Mouse (Mus musculus) erythroblast, embryonic 14.5 days (primary cell): ENCODE data around the gene Itgam. TPM values are rescaled to one million over a fixed set of nuclear protein-coding genes. Genes with fewer than 3 reads are reported as not detected.
"Not testable (repeated sequence)": the region's sequence is repeated elsewhere in the genome, so short reads cannot be mapped to it uniquely, and the experiment has no call there.

Experiments used
- H3K27me3 ChIP-seq: 2 replicates; pipeline ENCODE4 v1.6.1; 2012; ENCODE audit warnings: inconsistent platforms; ENCODE audit not compliant: control insufficient read depth
- H3K36me3 ChIP-seq: 2 replicates; pipeline ENCODE4 v1.6.1; 2012; ENCODE audit warnings: mild to moderate bottlenecking, inconsistent platforms; ENCODE audit not compliant: control insufficient read depth
- H3K4me1 ChIP-seq: 2 replicates; pipeline ENCODE4 v1.6.1; 2012; ENCODE audit warnings: inconsistent platforms; ENCODE audit not compliant: control insufficient read depth
- H3K4me3 ChIP-seq: replicated peaks from 2 replicates; pipeline ENCODE3; 2012; ENCODE audit warnings: moderate library complexity, mild to moderate bottlenecking, inconsistent platforms
- H3K9me3 ChIP-seq: 2 replicates; pipeline ENCODE4 v1.6.1; 2012; ENCODE audit warnings: low read length, inconsistent platforms, mixed read lengths; ENCODE audit not compliant: control insufficient read depth
- GATA1 ChIP-seq: IDR thresholded peaks from 2 replicates; pipeline ENCODE4 v1.6.1; 2012; ENCODE audit warnings: low read length, inconsistent platforms, mixed read lengths
- TAL1 ChIP-seq: IDR thresholded peaks from 3 replicates; pipeline ENCODE4 v1.6.1; 2012; ENCODE audit warnings: low read length, inconsistent platforms, mixed read lengths
- polyA plus RNA-seq: library from polyadenylated mRNA; stranded (reverse); fragments of >175 nt; gene quantifications from 2 replicates; pipeline ENCODE4 v1.2.3, GENCODE M21; 2012

Gene Itgam
- 0.01 TPM in 2 replicates for polyA plus RNA-seq

DNA sequence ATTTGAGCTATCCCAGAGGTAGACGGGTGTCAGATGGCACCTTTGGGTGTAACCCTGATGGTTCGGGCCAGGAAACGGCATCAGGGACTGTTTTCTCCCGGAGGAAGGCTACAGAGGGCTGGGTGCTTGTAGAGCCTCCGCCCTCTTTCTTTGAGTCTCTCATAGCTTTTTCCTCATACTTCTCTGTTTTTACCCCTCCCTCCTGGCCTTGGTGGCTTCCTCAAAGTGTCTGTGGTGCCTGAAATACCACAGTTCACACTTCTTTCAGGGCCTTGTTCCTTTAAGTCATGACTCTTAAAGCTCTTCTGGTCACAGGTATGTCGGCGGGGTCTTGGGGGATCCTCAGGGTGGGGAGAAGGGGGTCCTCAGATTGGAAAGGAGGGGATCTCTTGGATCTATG lies at the start of gene Itgam, which contains the start of gene Gm49368:
Itgam (plus strand) TSS at position 185 of the 400 bp plus-strand sequence.
Gm49368 (plus strand) TSS at position 228 of the 400 bp plus-strand sequence.
- Histone ChIP-seq H3K4me3 (no peak within 1 kb of the TSS), H3K36me3 (no peaks in the 10 kb centered on the region), H3K9me3 (no peaks in the 10 kb centered on the region), H3K4me1 (no peaks in the 10 kb centered on the region), H3K27me3 (no peaks in the 10 kb centered on the region)
- no peak for TF ChIP-seq TAL1
- no peak for TF ChIP-seq GATA1

DNA sequence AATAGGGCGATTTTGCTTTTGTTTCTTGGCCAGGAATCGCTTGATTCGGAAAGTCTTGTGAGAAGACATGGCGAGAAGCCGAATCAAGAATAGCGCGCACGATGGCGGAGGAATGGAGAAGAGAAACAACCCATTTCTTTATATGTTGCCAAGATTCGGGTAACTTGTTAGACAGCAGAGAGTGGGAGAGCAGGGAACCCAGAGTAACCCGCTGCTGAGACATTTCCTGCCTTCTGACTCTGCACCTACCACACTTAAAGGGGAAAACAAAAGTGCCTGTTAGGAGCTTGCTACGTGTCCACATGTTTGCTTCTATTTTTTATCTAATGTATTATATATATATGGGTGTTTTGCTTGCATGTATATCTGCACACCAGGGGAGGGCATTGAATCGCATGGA lies 49.3 kb upstream of the Itgam start:
- H3K27me3 ChIP-seq, result no peaks in the 10 kb centered on the region
- H3K36me3 ChIP-seq, result no peaks in the 10 kb centered on the region
- no peak overlapping the region for H3K4me3 ChIP-seq
- no peak for TF ChIP-seq GATA1
- TF ChIP-seq TAL1, result no peak
- H3K4me1 ChIP-seq, result no peaks in the 10 kb centered on the region
- 0 out of 2 replicates have a peak, but pooled peaks cover under 1% of the 10 kb centered on the region for H3K9me3 ChIP-seq

DNA sequence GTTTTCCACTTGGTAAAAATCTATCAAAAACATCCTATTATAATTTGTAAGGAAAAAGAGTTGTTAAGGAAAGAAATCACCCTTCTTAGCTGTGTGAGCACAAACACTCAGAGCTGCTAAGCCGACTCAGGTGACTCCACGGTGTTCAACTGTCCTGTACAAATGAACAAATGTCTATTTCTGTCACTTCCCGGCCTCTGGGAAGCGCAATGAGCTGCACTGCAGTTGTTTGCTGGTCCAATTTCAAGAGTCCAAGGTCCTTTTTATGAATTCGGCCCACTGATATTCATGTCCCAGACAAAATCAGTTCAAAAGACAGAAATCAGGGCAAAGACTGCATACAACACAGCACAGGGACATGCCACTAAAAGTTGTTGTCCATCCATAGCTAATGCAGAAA lies 46.3 kb upstream of the Itgam start:
- not testable (repeated sequence) for H3K9me3 ChIP-seq, H3K4me3 ChIP-seq, H3K4me1 ChIP-seq, H3K27me3 ChIP-seq, H3K36me3 ChIP-seq

DNA sequence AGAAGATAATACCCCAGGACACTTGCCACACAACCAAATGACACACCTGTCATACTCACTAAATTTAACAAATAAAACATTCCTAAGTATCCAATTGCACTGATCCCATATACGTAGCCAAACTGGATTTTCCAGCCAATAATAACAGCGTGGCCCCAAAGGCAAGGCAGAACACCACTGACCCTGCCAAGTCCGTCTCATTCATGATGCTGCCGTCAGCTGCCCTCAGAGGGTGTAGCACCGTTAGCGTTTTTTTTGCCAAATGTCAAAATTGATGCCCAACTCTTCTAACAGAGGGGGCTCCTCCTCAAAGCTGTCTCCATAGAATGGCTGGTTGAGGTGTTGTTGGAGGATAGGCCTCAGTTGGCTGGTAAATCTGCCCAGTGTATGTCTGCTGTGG lies 45.8 kb upstream of the Itgam start:
- Histone ChIP-seq H3K9me3 (0 out of 2 replicates have a peak, but pooled peaks cover 3% of the 10 kb centered on the region), H3K4me1 (no peaks in the 10 kb centered on the region), H3K36me3 (no peaks in the 10 kb centered on the region), H3K4me3 (no peak overlapping the region), H3K27me3 (no peaks in the 10 kb centered on the region)
- no peak for TF ChIP-seq TAL1
- TF ChIP-seq GATA1, result no peak

DNA sequence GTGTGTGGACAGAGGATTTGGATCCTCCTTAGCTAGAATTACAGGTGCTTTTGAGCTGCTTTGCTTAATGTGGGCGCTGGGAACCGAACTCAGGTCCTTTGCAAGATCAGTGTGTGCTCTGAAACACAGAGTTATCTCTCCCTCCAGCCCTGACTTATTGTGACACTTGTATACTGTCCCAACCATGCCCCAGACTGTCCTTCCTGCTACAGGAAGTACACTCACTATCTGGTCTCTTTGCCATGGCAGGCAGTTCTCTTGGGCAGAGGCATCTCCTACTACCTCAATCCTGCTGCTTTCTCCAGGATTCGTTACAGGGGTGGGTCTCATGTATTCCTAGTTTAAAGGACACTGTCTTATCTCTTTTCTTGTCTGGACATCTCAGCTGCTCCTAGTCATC lies 44.2 kb upstream of the Itgam start:
- Histone ChIP-seq H3K9me3 (0 out of 2 replicates have a peak, but pooled peaks cover 3% of the 10 kb centered on the region), H3K4me1 (no peaks in the 10 kb centered on the region), H3K36me3 (no peaks in the 10 kb centered on the region), H3K27me3 (no peaks in the 10 kb centered on the region), H3K4me3 (no peak overlapping the region)
- no peak for TF ChIP-seq GATA1
- no peak for TF ChIP-seq TAL1

DNA sequence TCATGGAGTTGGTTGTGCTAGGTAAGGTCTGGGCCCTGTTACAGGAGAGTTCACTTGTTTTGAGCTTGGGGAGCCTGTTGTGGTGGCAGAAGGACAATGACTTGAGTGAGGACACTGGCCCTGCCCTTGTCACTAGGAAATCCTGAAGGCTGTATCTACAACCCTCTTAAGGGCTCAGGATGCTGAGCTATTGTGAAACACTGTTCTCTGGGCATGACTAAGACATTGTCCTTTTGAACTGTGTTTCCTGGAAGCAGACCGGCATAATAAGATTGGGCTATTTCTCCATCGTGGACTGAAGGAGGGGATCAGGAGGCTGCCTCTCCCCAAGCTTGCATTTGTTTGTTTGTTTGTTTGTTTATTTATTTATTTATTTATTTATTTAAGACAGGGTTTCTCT lies 43.3 kb upstream of the Itgam start:
- H3K9me3 ChIP-seq, result 0 out of 2 replicates have a peak, but pooled peaks cover 3% of the 10 kb centered on the region
- no peaks in the 10 kb centered on the region for H3K36me3 ChIP-seq
- H3K4me1 ChIP-seq, result no peaks in the 10 kb centered on the region
- H3K27me3 ChIP-seq, result no peaks in the 10 kb centered on the region
- TF ChIP-seq GATA1 (no peak), TAL1 (no peak)
- no peak overlapping the region for H3K4me3 ChIP-seq

DNA sequence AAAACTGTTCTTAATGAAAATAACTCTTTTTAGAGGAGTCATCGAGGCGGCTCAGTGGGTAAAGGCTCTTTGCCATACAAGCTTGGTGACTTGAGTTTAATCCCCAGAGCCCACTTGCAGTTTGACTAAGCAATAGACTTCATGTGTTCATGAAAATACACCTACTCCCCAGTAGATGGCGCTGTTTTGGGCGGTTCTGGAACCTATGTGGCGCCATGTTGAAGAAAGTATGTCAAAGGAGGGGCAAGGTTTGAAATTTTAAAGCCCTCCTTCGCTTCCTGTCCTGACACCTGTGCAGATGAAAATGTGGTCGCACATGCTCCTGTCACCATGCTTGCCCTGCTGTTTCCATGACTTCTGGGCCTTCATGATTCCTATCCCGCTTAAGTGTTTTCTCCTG lies 39.5 kb upstream of the Itgam start:
- H3K36me3 ChIP-seq, result no peaks in the 10 kb centered on the region
- 0 out of 2 replicates have a peak, but pooled peaks cover 3% of the 10 kb centered on the region for H3K9me3 ChIP-seq
- H3K4me1 ChIP-seq, result no peaks in the 10 kb centered on the region
- no peaks in the 10 kb centered on the region for H3K27me3 ChIP-seq
- no peak overlapping the region for H3K4me3 ChIP-seq
- TF ChIP-seq GATA1 (no peak), TAL1 (no peak)

DNA sequence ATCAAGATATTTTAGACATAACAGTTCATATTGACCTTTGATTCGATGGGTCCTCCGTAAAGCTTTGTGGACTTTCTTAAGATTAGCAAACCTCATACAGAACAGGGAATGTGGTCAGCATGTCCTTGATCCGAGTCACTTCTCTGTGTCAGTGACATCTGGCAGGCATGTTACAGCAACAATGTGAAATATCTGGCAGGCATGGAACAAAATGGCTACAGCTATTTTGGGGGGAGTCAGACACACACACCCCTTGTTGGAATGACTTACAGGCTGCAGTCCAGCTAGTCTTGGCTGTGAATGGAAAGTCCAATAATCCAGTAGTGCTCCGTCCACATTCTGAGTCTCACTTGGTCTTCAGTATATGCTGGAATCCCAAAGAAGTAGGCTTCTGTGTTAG lies 38.9 kb upstream of the Itgam start:
- Histone ChIP-seq H3K36me3 (no peaks in the 10 kb centered on the region), H3K4me3 (no peak overlapping the region), H3K4me1 (no peaks in the 10 kb centered on the region), H3K9me3 (no peaks in the 10 kb centered on the region), H3K27me3 (no peaks in the 10 kb centered on the region)
- TF ChIP-seq TAL1 (no peak), GATA1 (no peak)

DNA sequence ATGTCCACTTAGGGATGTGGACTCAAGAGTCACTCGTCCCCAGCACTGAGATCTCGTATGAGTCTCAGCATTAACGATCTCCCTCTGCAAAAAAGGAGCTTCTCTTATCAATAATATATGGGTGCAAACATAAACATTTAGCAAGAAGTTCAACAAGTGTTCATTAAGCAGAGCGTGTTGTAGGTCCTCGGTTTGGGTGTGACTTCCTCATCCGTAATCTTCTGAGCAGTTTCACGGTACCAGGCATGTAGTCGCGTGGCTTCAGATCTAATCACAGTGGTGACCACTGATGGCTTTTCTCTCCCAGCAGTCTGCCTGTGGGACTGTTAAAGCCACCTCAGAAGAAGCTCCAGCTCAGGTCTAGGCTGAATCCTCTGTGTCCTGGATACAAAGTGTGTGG lies 38.1 kb upstream of the Itgam start:
- H3K9me3 ChIP-seq, result no peaks in the 10 kb centered on the region
- no peaks in the 10 kb centered on the region for H3K27me3 ChIP-seq
- H3K4me1 ChIP-seq, result no peaks in the 10 kb centered on the region
- no peaks in the 10 kb centered on the region for H3K36me3 ChIP-seq
- H3K4me3 ChIP-seq, result no peak overlapping the region
- TF ChIP-seq GATA1, result no peak
- no peak for TF ChIP-seq TAL1

DNA sequence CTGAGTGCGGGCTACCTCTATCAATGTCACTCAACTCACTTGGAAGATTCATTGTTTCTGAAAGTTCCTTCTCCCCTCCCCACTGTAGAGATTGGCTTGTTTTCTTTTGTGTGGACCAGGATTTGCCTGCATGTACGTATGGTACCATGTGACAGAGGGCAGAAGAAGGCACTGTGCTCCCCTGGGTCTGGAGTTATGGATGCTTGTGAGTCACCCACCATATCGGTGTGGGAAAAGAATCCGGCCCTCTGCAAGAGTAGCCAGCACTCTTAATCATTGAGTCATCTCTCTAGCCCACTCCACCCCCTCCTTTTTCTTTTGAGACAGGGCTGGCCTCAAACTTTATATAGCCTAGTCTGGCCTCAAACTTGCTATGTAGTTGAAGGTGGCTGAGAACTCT lies 37.5 kb upstream of the Itgam start:
- TF ChIP-seq GATA1 (no peak), TAL1 (no peak)
- Histone ChIP-seq H3K27me3 (no peaks in the 10 kb centered on the region), H3K4me1 (no peaks in the 10 kb centered on the region), H3K36me3 (no peaks in the 10 kb centered on the region), H3K4me3 (no peak overlapping the region), H3K9me3 (no peaks in the 10 kb centered on the region)
